Mouse (Mus musculus) hindbrain, embryonic 15.5 days (tissue): ENCODE measurements around the gene Hgd. TPM values are rescaled to one million over a fixed set of nuclear protein-coding genes. Genes with fewer than 3 reads are reported as not detected.

Experiments used
- ATAC-seq: fragments of 200-750 bp; cut with Nextera tagmentation; 2 replicates; pipeline ENCODE4 v1.8.0; 2017; ENCODE audit warnings: low read depth, moderate number of reproducible peaks, moderate TSS enrichment; ENCODE audit not compliant: low FRiP score
- H3K27ac ChIP-seq: fragments of 300-500 bp; sonication (generic); replicated peaks from 2 replicates; pipeline ENCODE4 v1.5.1; 2015; ENCODE audit warnings: mild to moderate bottlenecking, inconsistent platforms
- H3K27me3 ChIP-seq: fragments of 300-500 bp; sonication (generic); 2 replicates; pipeline ENCODE4 v1.6.1; 2015; ENCODE audit warnings: control low read depth, inconsistent platforms
- H3K36me3 ChIP-seq: fragments of 300-500 bp; sonication (generic); 2 replicates; pipeline ENCODE4 v1.6.1; 2015; ENCODE audit warnings: control low read depth, inconsistent platforms
- H3K4me1 ChIP-seq: fragments of 300-500 bp; sonication (generic); replicated peaks from 2 replicates; pipeline ENCODE4 v1.6.1; 2015; ENCODE audit warnings: control low read depth, inconsistent platforms
- H3K4me2 ChIP-seq: fragments of 300-500 bp; sonication (generic); 2 replicates; pipeline ENCODE4 v1.6.1; 2015; ENCODE audit warnings: moderate library complexity, mild to moderate bottlenecking, inconsistent platforms
- H3K4me3 ChIP-seq: fragments of 300-500 bp; sonication (generic); 2 replicates; pipeline ENCODE4 v1.5.1; 2015; ENCODE audit warnings: mild to moderate bottlenecking, inconsistent platforms
- H3K9ac ChIP-seq: fragments of 300-500 bp; sonication (generic); 2 replicates; pipeline ENCODE4 v1.6.1; 2015; ENCODE audit warnings: inconsistent platforms
- H3K9me3 ChIP-seq: fragments of 300-500 bp; sonication (generic); 2 replicates; pipeline ENCODE4 v1.6.1; 2016; ENCODE audit warnings: control low read depth, inconsistent platforms
- WGBS: fragments of 180-500 bp; shearing (Covaris S2); methylation state at CpG from one replicate; pipeline ENCODE4 v1.1.7; 2015; 5-methylcytosine and 5-hydroxymethylcytosine counted together
- polyA plus RNA-seq: library from polyadenylated mRNA; unstranded; fragments of >200 nt; fragmentation: Nextera tagmentation; extraction: Ambion mirVana; gene quantifications from 2 replicates; pipeline ENCODE4 v1.2.1, GENCODE M21; 2015

Gene Hgd
- 0.10 and 0.19 TPM in 2 replicates for polyA plus RNA-seq

DNA sequence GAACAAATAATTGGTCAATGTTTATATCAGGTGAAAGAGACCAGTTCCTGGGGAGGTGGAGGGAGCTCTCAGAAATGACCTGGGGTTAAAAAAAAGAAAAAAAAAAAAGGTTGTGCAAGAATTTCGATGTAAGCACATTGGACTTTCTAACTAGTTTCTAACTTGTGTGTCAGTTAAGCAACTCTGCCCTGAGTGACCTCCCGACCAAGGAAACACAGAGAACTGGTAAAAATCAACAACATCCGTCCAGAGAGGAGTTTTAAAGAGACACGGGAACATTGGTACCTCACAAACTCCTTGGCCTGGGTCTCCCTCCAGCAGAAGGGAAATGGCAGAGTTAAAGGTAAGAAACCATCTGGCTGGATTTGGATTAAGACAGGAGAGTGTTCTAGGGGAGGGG is at the start of gene Hgd:
TSS of gene Hgd (plus strand) at position 160 of the 400 bp plus-strand sequence.
- WGBS = 82% methylated on average over 4 of the region's 4 CpGs
- no peak for ATAC-seq

DNA sequence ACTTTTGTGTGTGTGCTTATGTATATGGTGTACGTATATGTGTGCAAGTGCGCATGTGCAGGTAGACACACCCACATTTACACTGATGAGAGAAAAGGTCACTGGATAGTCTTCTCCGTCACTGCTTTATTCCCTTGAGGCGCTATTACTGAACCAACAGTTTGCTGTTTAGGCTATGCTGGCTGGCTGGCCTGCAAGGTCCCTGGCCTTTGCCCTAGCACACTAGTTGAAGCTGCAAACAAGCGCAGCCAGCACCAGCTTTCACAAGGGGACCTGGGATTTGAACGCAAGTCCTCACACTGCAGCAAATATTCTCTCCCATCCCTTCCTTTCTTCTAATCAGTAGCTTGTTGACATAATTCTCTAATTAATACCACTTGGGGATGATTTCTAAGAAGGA is 49.8 kb upstream of the Hgd start:
- Histone ChIP-seq H3K27me3 (no peaks in the 10 kb centered on the region), H3K4me3 (no peak overlapping the region), H3K4me2 (no peak overlapping the region)

More for the DNA sequence above, at the start of gene Hgd:
- no peaks in the 10 kb centered on the region for H3K27me3 ChIP-seq
- no peak within 1 kb of the TSS for H3K27ac ChIP-seq
- no peak within 1 kb of the TSS for H3K9ac ChIP-seq
- H3K4me1 ChIP-seq = peaks cover 17% of the 10 kb centered on the region
- no peaks in the 10 kb centered on the region for H3K9me3 ChIP-seq
- no peak within 1 kb of the TSS for H3K4me2 ChIP-seq
- no peaks in the 10 kb centered on the region for H3K36me3 ChIP-seq
- no peak within 1 kb of the TSS for H3K4me3 ChIP-seq

DNA sequence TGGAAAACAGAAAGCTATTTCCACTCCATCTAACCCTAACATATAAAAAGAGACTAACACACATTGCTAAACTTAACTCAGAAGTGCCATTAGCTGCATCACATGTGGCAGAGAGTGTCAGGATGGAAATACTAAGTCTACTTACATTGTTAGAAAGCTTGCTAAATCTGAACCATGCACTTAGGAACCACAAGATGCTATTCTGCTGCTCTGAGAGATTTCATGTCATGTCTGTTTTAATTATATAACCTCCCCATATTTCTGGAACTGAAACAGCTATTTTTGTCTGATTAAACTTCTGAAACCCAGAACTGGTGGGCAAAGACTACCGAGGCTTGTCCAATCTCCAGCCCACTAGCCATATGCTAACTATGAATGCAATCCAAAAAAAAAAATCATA is 47.9 kb upstream of the Hgd start:
- no peak overlapping the region for H3K9ac ChIP-seq
- H3K4me1 ChIP-seq = peaks cover 10% of the 10 kb centered on the region
- no peaks in the 10 kb centered on the region for H3K27me3 ChIP-seq
- WGBS = 96% methylated on average over 1 of the region's 1 CpGs
- H3K4me2 ChIP-seq = no peak overlapping the region
- H3K9me3 ChIP-seq = no peaks in the 10 kb centered on the region
- ATAC-seq = no peak
- H3K4me3 ChIP-seq = no peak overlapping the region
- no peak overlapping the region for H3K27ac ChIP-seq
- H3K36me3 ChIP-seq = peaks cover 15% of the 10 kb centered on the region

More for the DNA sequence above, 49.8 kb upstream of the Hgd start:
- ATAC-seq = no peak
- H3K4me1 ChIP-seq = peaks cover 8% of the 10 kb centered on the region
- WGBS = 93% methylated on average over 6 of the region's 6 CpGs
- H3K36me3 ChIP-seq = peaks cover 10% of the 10 kb centered on the region
- no peak overlapping the region for H3K9ac ChIP-seq
- H3K27ac ChIP-seq = no peak overlapping the region
- no peaks in the 10 kb centered on the region for H3K9me3 ChIP-seq

DNA sequence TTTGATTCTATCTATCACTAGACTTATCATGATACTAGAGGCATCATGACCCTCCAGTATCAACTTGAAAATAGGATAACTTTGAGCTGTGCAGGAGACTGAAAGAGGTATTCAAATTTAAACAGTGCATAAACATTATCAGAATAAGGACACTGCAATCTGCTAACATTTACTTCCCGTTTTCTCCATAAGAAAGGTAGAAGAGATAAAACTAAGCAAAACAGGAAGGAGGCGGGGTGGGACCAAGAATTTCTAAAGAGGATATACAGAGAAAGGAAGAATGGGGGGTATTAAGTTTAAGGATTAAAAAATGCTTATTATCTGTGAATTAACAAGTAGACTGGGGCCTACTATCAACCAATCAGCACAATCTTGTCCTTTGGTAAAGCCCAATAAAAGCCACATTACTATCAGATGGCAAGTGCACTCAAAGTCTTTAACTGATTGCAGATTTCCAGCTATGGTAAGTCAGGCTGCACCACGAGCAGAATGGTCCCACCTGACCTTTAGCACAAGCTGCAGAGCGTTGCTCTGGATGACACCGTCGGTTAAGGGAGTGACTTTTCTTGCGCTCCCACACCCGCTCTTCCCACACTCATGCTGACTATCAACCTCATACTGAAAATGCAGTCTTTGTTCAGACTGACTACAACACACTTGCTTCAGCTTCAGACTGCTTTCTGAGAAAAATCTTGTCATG is 46.4 kb upstream of the Hgd start:
- Histone ChIP-seq H3K4me2 (no peak overlapping the region), H3K36me3 (peaks cover 15% of the 10 kb centered on the region), H3K9me3 (no peaks in the 10 kb centered on the region), H3K9ac (no peak overlapping the region), H3K27me3 (no peaks in the 10 kb centered on the region), H3K4me1 (peaks cover 22% of the 10 kb centered on the region), H3K27ac (no peak overlapping the region), H3K4me3 (no peak overlapping the region)
- no peak for ATAC-seq
- WGBS = 92% methylated on average over 8 of the region's 8 CpGs

DNA sequence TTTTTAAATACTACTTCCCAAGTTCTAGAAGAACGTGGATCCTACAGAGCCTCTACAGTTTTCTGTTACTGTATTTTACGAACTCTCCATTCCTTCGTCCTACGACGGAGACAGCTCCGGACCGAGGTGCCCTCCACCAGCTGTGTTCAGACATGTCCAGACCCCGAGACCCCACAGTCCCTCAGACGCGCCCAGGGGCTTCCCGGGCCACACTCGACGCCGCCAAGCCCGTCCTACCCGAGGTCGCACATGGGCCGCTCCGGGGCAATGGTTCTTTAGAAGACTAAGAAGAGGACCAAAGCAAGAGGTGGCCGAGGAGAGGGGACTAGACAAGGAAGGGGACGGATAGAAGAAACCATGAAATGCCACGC is 40.7 kb upstream of the Hgd start:
- Histone ChIP-seq H3K9ac (peak overlapping the region; percentile 89), H3K27ac (peak overlapping the region; percentile 96), H3K36me3 (peaks cover 10% of the 10 kb centered on the region), H3K4me1 (peaks cover 27% of the 10 kb centered on the region), H3K4me2 (peak overlapping the region; percentile 74), H3K27me3 (no peaks in the 10 kb centered on the region), H3K9me3 (no peaks in the 10 kb centered on the region), H3K4me3 (peak overlapping the region; percentile 74)
- ATAC-seq = peak; percentile 68
- WGBS = under 1% methylated on average over 22 of the region's 22 CpGs

DNA sequence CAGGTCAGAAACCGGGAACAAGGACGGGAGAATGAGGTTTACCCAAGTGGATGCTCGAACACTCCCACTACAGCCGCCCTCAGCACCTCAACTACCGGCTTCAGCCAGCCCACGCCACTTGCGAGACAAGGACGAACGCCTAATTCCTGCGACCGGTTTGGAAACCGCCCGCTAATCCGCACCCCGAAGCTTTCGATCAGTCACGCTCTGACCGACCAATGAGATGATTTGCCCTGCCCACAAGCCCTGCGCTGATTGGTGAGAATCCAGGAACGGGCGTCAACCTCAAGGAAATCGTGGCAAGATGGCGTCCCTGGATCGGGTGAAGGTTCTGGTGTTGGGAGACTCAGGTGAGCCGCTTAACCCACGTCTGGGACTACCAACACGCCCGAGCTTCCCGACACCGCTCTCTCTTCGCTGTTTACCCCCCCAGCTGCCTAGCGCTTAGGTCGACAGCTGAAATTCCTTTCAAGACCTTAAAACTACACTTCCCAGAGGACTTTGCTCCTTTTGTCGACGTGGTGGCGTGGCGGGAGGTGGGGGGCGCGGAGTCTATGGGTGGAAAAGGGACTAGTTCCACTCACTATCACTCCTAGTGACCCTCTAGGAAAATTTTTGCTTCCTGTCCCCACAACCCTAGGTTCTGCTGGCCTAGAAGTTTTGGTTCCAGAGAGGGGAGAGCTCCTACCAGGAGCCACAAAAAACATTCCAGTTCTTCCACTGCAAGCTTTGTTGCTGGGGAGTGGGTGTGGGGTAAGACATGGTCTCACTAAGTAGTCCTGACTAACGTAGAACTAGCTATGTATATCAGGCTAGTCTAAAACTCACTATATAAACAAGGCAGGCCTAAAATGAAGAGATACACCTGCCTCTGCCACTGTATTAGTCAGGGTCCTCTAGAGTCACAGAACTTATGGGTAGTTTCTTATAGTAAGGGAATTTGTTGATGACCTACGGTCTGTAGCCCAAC is 40.1 kb upstream of the Hgd start, which contains the start of the genes Gtf2e1 and Rabl3:
TSS of gene Gtf2e1 (minus strand) at position 179 of the 970 bp plus-strand sequence.
TSS of gene Rabl3 (plus strand) at position 275 of the 970 bp plus-strand sequence.
- Histone ChIP-seq H3K4me3 (peak within 1 kb of the TSS; percentile 74), H3K4me1 (peaks cover 27% of the 10 kb centered on the region), H3K36me3 (peaks cover 6% of the 10 kb centered on the region), H3K27ac (peak within 1 kb of the TSS; percentile 96), H3K27me3 (no peaks in the 10 kb centered on the region), H3K9ac (peak within 1 kb of the TSS; percentile 89), H3K4me2 (peak within 1 kb of the TSS; percentile 74), H3K9me3 (no peaks in the 10 kb centered on the region)
- peak; percentile 100 for ATAC-seq
- WGBS = 2% methylated on average over 41 of the region's 41 CpGs

DNA sequence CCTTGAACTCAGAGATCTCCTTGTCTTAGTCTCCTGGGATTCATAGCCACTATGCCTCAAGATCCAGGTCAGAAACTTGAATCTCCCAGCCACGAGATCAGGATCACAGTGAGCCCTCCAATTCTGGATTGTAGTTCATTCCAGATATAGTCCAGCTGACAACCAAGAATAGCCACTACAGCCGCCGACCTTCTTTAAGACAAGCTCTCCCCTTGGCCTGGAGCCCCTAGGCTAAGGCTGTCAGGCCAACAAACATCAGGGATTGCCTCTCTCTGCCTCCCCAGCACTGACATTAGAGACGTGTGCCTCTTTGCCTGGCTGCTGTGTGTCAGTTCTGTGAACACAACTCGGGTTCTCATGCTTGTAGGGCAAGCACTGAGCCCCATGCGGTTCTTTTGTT is 39.2 kb upstream of the Hgd start:
- no peak overlapping the region for H3K27ac ChIP-seq
- no peak overlapping the region for H3K9ac ChIP-seq
- no peaks in the 10 kb centered on the region for H3K36me3 ChIP-seq
- no peak for ATAC-seq
- H3K9me3 ChIP-seq = no peaks in the 10 kb centered on the region
- 81% methylated on average over 6 of the region's 6 CpGs for WGBS
- no peak overlapping the region for H3K4me3 ChIP-seq
- H3K4me1 ChIP-seq = peaks cover 27% of the 10 kb centered on the region
- H3K4me2 ChIP-seq = peak overlapping the region; percentile 69
- no peaks in the 10 kb centered on the region for H3K27me3 ChIP-seq

DNA sequence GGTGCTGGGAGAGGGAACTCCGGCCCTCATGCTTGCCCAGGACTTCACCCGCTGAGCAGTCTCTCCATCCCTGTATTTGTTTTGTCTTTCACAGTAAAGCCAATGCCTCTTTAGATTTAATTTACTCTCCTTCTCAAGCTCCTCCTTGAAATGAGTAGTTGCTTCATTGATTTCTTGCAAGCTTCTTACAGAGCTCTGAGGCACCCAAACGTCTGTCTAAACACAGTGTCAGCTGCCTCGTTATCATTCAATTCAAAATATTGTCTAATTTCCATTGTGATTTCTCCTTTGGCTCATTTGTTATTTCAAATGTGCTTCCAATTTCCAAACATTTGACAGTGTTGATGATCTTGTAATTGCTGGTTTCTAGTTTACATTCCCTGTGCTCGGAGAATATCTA is 33.6 kb upstream of the Hgd start:
- Histone ChIP-seq H3K36me3 (no peaks in the 10 kb centered on the region), H3K4me3 (no peak overlapping the region), H3K9me3 (no peaks in the 10 kb centered on the region), H3K27ac (0 out of 2 replicates have a peak overlapping the region, but pooled peaks have one; percentile 10), H3K9ac (no peak overlapping the region), H3K27me3 (no peaks in the 10 kb centered on the region), H3K4me2 (no peak overlapping the region), H3K4me1 (0 out of 2 replicates have a peak, but pooled peaks cover 3% of the 10 kb centered on the region)
- 64% methylated on average over 5 of the region's 5 CpGs for WGBS
- ATAC-seq = no peak

DNA sequence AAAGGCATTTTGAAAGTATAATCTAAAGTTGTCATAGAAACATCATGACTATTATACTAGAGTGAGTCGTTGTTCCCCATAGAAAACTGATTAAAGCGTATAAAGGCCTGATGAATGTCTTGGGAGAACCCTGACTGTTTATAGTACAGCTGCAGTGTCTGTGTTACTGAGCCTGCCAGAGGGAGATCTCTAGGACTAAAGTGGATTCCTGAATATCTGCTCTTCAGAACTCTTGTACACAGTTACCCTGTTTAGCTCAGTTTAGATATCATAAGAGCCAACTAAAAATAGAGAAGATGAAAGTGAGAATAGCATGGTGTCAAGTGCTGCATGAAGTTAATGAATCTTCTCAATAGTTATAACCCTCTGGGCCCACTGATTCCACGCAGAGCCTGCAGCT is 29.7 kb upstream of the Hgd start:
- no peak overlapping the region for H3K27ac ChIP-seq
- 28% methylated on average over 3 of the region's 3 CpGs for WGBS

DNA sequence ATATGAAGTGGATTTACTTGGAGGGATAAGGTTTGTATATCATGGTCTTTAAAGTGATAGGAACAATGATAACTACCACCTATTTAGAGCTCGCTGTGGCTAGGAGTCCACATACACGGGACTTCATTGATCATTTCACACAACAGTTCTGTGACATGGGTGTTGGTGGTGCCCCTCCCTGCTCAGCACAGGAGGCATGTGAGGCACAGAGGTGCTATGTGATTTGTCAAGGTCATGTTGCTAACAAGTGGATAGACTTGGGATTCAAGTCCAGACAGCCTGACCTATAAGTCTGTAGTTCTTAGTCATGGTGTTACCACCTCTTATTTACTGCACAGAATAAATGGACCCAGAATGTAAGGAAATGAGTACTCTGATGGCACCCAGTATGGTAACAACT is 29.0 kb upstream of the Hgd start:
- WGBS = 78% methylated on average over 2 of the region's 2 CpGs
- Histone ChIP-seq H3K27me3 (no peaks in the 10 kb centered on the region), H3K4me1 (0 out of 2 replicates have a peak, but pooled peaks cover 3% of the 10 kb centered on the region), H3K4me2 (no peak overlapping the region), H3K4me3 (no peak overlapping the region), H3K27ac (no peak overlapping the region), H3K9me3 (no peaks in the 10 kb centered on the region), H3K36me3 (no peaks in the 10 kb centered on the region), H3K9ac (no peak overlapping the region)
- ATAC-seq = no peak

More for the DNA sequence above, 29.7 kb upstream of the Hgd start:
- H3K27me3 ChIP-seq = no peaks in the 10 kb centered on the region
- no peak for ATAC-seq
- H3K4me3 ChIP-seq = no peak overlapping the region
- H3K4me2 ChIP-seq = no peak overlapping the region
- 0 out of 2 replicates have a peak, but pooled peaks cover 3% of the 10 kb centered on the region for H3K4me1 ChIP-seq
- H3K9ac ChIP-seq = no peak overlapping the region
- no peaks in the 10 kb centered on the region for H3K36me3 ChIP-seq
- no peaks in the 10 kb centered on the region for H3K9me3 ChIP-seq

DNA sequence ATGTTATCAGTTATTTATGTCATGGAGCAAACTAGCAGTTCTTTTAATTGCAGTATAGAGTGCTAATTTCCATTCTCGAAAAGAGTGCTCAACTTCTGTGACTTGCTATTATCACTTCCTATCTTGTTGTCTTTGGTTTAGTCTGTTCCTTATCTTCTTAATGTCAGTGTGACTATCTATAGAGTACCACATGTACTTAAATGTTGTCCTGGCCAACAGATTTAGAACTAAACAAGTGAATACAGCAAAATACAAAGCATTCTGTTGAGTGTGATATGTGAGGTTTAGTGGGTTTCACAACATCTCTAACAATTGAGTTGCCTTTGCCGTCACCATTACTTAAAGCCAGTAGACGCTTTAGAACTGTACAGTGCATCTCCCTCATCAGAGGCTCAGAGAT is 27.1 kb upstream of the Hgd start:
- Histone ChIP-seq H3K27me3 (no peaks in the 10 kb centered on the region), H3K4me1 (0 out of 2 replicates have a peak, but pooled peaks cover 3% of the 10 kb centered on the region), H3K9me3 (no peaks in the 10 kb centered on the region), H3K9ac (no peak overlapping the region), H3K27ac (no peak overlapping the region), H3K4me2 (no peak overlapping the region), H3K36me3 (peaks cover 11% of the 10 kb centered on the region), H3K4me3 (no peak overlapping the region)
- no peak for ATAC-seq
- 96% methylated on average over 3 of the region's 3 CpGs for WGBS

DNA sequence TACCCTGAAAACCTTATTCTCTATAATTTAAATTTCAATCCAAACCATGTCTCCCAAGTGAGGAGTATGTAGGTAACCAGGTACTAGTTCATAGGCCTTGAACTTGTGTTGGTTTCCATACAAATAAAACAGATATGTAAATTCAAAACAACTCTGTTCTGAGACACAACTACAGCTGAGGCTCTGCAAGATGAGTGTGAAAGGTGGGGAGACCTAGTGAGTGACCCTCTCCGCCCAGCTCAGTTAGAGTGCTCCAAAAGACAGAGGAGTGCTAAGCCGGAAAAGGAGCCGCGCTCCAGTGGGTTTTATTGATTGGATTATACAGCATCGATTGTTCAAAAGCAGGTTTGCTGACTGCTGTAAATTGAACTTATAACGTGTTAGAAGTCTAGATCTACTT is 17.5 kb upstream of the Hgd start:
- Histone ChIP-seq H3K27ac (no peak overlapping the region), H3K27me3 (no peaks in the 10 kb centered on the region), H3K9me3 (no peaks in the 10 kb centered on the region), H3K4me3 (no peak overlapping the region), H3K9ac (no peak overlapping the region), H3K36me3 (peaks cover 13% of the 10 kb centered on the region), H3K4me1 (no peaks in the 10 kb centered on the region), H3K4me2 (no peak overlapping the region)
- no peak for ATAC-seq
- 65% methylated on average over 6 of the region's 6 CpGs for WGBS
